Mouse (Mus musculus) MEL (cell line): ENCODE measurements around the gene Tcl1b1. TPM values are rescaled to one million over a fixed set of nuclear protein-coding genes. Genes with fewer than 3 reads are reported as not detected.
"Not testable (repeated sequence)": the region's sequence is repeated elsewhere in the genome, so short reads cannot be mapped to it uniquely, and the experiment has no call there.

Source experiments
- DNase-seq: peaks from one replicate; pipeline ENCODE4 v3.0.0; 2011; ENCODE audit warnings: low read depth, low spot score
- H3K27ac ChIP-seq: 2 replicates; pipeline ENCODE4 v1.5.1; 2012; ENCODE audit warnings: low read depth, mild to moderate bottlenecking, control low read depth, low read length, moderate library complexity; ENCODE audit not compliant: control insufficient read depth
- H3K27me3 ChIP-seq, 2 experiments: fragments of 150-350 bp in 1 of 2; sonication (generic) in 1 of 2; 2 replicates each; pipeline ENCODE4 v1.6.1; 2012; ENCODE audit warnings: low read length in 2 of 2, mild to moderate bottlenecking in 2 of 2, improper control_type of control experiment in 1 of 2, moderate library complexity in 1 of 2; ENCODE audit not compliant: insufficient read depth in 2 of 2, control insufficient read depth in 1 of 2
- H3K36me3 ChIP-seq, 2 experiments: 2 replicates each; pipeline ENCODE4 v1.6.1; 2012 to 2014; ENCODE audit warnings: low read length in 2 of 2, improper control_type of control experiment in 1 of 2, inconsistent platforms in 1 of 2, mild to moderate bottlenecking in 1 of 2; ENCODE audit not compliant: insufficient read depth in 2 of 2, control insufficient read depth in 1 of 2
- H3K4me1 ChIP-seq, 2 experiments: fragments of 150-350 bp in 1 of 2; sonication (generic) in 1 of 2; 2 replicates each; pipeline ENCODE4 v1.6.1; 2012; ENCODE audit warnings: low read length in 2 of 2, improper control_type of control experiment in 1 of 2, mild to moderate bottlenecking in 1 of 2; ENCODE audit not compliant: insufficient read depth in 2 of 2, control insufficient read depth in 1 of 2
- H3K4me3 ChIP-seq, 2 experiments: fragments of 150-350 bp in 1 of 2; sonication (generic) in 1 of 2; 2 replicates each; pipeline ENCODE4 v1.5.1; 2012; ENCODE audit warnings: low read depth in 2 of 2, low read length in 2 of 2, mild to moderate bottlenecking in 2 of 2, moderate library complexity in 2 of 2, control low read depth in 1 of 2, improper control_type of control experiment in 1 of 2; ENCODE audit not compliant: control insufficient read depth in 1 of 2, insufficient read depth in 1 of 2
- H3K79me2 ChIP-seq: 2 replicates; pipeline ENCODE4 v1.6.1; 2012; ENCODE audit warnings: mild to moderate bottlenecking, low read length, moderate library complexity; ENCODE audit not compliant: control insufficient read depth, poor library complexity, insufficient read depth
- H3K9ac ChIP-seq: 2 replicates; pipeline ENCODE4 v1.6.1; 2012; ENCODE audit warnings: low read depth, mild to moderate bottlenecking, control low read depth, low read length, moderate library complexity; ENCODE audit not compliant: control insufficient read depth, poor library complexity, severe bottlenecking
- H3K9me3 ChIP-seq: fragments of 150-350 bp; sonication (generic); replicated peaks from 2 replicates; pipeline ENCODE4 v1.6.1; 2012; ENCODE audit warnings: mild to moderate bottlenecking, low read length, improper control_type of control experiment, moderate library complexity; ENCODE audit not compliant: insufficient read depth
- BHLHE40 ChIP-seq: IDR thresholded peaks from 2 replicates; pipeline ENCODE4 v1.6.1; 2012; ENCODE audit warnings: low read depth, mild to moderate bottlenecking, inconsistent platforms, low read length, improper control_type of control experiment, borderline replicate concordance
- CTCF ChIP-seq, 3 experiments: IDR thresholded peaks in 2 of 3; conservative IDR thresholded peaks in 1 of 3; 2 replicates each; pipeline ENCODE4 v1.5.1; 2011 to 2012; ENCODE audit warnings: low read length in 3 of 3, low read depth in 2 of 3, mild to moderate bottlenecking in 2 of 3, improper control_type of control experiment in 1 of 3, inconsistent platforms in 1 of 3, mixed read lengths in 1 of 3, moderate library complexity in 1 of 3; ENCODE audit not compliant: control insufficient read depth in 1 of 3, insufficient read depth in 1 of 3, poor library complexity in 1 of 3, severe bottlenecking in 1 of 3
- E2F4 ChIP-seq: IDR thresholded peaks from 2 replicates; pipeline ENCODE4 v1.6.1; 2011; ENCODE audit warnings: low read depth, low read length, improper control_type of control experiment, borderline replicate concordance
- GABPA ChIP-seq: IDR thresholded peaks from 2 replicates; pipeline ENCODE4 v1.6.1; 2012; ENCODE audit warnings: low read depth, mild to moderate bottlenecking, inconsistent platforms, low read length, improper control_type of control experiment, moderate library complexity
- GATA1 ChIP-seq: IDR thresholded peaks from 2 replicates; pipeline ENCODE4 v1.6.1; 2011; ENCODE audit warnings: low read depth, low read length, improper control_type of control experiment
- HCFC1 ChIP-seq: IDR thresholded peaks from 2 replicates; pipeline ENCODE4 v1.6.1; 2012; ENCODE audit warnings: low read depth, mild to moderate bottlenecking, inconsistent platforms, low read length, improper control_type of control experiment, moderate library complexity
- MAFK ChIP-seq: IDR thresholded peaks from 2 replicates; pipeline ENCODE4 v1.6.1; 2011; ENCODE audit warnings: low read depth, mild to moderate bottlenecking, low read length, improper control_type of control experiment, borderline replicate concordance
- MAZ ChIP-seq: IDR thresholded peaks from 2 replicates; pipeline ENCODE4 v1.6.1; 2012; ENCODE audit warnings: low read depth, mild to moderate bottlenecking, inconsistent platforms, low read length, improper control_type of control experiment
- NRF1 ChIP-seq: IDR thresholded peaks from 2 replicates; pipeline ENCODE4 v1.6.1; 2014; ENCODE audit warnings: low read depth, mild to moderate bottlenecking, inconsistent platforms, low read length, improper control_type of control experiment, moderate library complexity; ENCODE audit not compliant: poor library complexity, insufficient read depth, severe bottlenecking
- POLR2AphosphoS2 ChIP-seq: IDR thresholded peaks from 2 replicates; pipeline ENCODE4 v1.6.1; 2011; ENCODE audit warnings: low read length, improper control_type of control experiment
- RCOR1 ChIP-seq: IDR thresholded peaks from 2 replicates; pipeline ENCODE4 v1.6.1; 2012; ENCODE audit warnings: low read depth, mild to moderate bottlenecking, inconsistent platforms, low read length, improper control_type of control experiment
- SIN3A ChIP-seq: IDR thresholded peaks from 2 replicates; pipeline ENCODE4 v1.6.1; 2012; ENCODE audit warnings: low read length, improper control_type of control experiment, inconsistent platforms
- TBP ChIP-seq: IDR thresholded peaks from 2 replicates; pipeline ENCODE4 v1.8.0; 2011; ENCODE audit warnings: low read depth, low read length, improper control_type of control experiment
- ZMIZ1 ChIP-seq: IDR thresholded peaks from 2 replicates; pipeline ENCODE4 v1.6.1; 2012; ENCODE audit warnings: low read depth, mild to moderate bottlenecking, inconsistent platforms, low read length, improper control_type of control experiment, moderate library complexity
- polyA plus RNA-seq, 2 experiments: library from polyadenylated mRNA; stranded (reverse) in 1 of 2; unstranded in 1 of 2; fragments of >175 nt in 1 of 2; fragments of >200 nt in 1 of 2; gene quantifications; 2 replicates each; pipeline versions ENCODE4 v1.2.1 to v1.2.4; 2012; ENCODE audit warnings: low replicate concordance in 2 of 2, low read depth in 1 of 2; ENCODE audit not compliant: insufficient read length in 2 of 2, insufficient read depth in 1 of 2, missing spikeins in 1 of 2
- total RNA-seq: library from RNA; depleted of rRNA; stranded (reverse); fragments of 300-350 nt; gene quantifications from 2 replicates; pipeline ENCODE4 v1.2.3, GENCODE M21; 2012

Gene Tcl1b1
- total and polyA plus RNA-seq, 3 experiments: not detected

DNA sequence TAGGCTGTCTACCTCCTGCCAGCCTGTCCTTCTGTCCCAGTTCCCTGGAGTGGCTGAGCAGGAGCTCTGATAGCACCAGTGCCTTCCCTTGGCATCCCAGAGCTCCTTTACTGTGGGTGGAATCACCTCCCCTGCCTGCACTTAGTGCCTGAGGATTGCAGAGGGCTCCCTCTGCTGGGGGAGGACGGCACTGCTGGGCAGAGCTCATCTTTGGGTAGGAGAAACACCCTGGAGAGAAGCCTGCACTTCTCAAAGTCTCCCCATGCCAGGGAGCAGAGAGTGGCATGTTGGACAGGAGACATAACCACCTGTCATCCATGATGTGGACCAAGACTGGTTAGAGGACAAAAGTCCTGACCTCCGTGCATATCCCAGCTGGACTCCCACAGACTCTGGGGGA is 29.5 kb downstream of the Tcl1b1 start:
- not testable (repeated sequence) for DNase-seq, H3K79me2 ChIP-seq, H3K27me3 ChIP-seq, H3K9ac ChIP-seq, H3K36me3 ChIP-seq, H3K4me3 ChIP-seq, H3K27ac ChIP-seq, H3K4me1 ChIP-seq, H3K9me3 ChIP-seq
- 0 out of 6 replicates have a peak, but pooled peaks of 1 of the 3 experiments have one; percentile 12 for TF ChIP-seq CTCF (IDR thresholded peaks at IDR 0.05 in 2 of 3, conservative IDR thresholded peaks at IDR 0.05 in 1 of 3; ENCODE audit: control insufficient read depth in 1 of 3, insufficient read depth in 1 of 3, low read depth in 2 of 3, low read length in 3 of 3, poor library complexity in 1 of 3, severe bottlenecking in 1 of 3)

DNA sequence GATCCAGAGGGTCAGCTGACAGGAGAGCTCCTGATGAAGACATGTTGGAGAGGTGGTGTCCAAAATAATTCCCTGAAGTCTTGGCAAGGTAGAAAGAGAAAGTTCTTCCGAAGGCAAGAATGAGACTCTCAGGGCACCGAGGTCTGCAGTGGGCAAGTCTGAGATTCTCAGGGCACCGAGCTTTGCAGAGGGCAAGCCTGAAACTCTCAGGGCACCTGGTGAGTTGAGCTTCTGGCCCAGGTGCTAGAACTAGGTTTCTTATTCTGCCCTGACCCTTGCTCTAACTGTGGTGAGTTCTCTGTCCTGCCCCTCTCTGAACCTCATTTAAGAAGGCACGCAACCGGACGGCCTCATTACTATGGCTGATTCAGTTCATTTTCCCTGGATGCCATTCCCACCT is 31.3 kb downstream of the Tcl1b1 start, which contains the start of gene Tcl1b3:
Gene Tcl1b3, plus strand, starts transcription at position 301 of the 400 bp plus-strand sequence.
- not testable (repeated sequence) for H3K9ac ChIP-seq, H3K4me1 ChIP-seq, H3K27me3 ChIP-seq, DNase-seq, H3K4me3 ChIP-seq, H3K36me3 ChIP-seq, H3K27ac ChIP-seq, H3K9me3 ChIP-seq, H3K79me2 ChIP-seq

DNA sequence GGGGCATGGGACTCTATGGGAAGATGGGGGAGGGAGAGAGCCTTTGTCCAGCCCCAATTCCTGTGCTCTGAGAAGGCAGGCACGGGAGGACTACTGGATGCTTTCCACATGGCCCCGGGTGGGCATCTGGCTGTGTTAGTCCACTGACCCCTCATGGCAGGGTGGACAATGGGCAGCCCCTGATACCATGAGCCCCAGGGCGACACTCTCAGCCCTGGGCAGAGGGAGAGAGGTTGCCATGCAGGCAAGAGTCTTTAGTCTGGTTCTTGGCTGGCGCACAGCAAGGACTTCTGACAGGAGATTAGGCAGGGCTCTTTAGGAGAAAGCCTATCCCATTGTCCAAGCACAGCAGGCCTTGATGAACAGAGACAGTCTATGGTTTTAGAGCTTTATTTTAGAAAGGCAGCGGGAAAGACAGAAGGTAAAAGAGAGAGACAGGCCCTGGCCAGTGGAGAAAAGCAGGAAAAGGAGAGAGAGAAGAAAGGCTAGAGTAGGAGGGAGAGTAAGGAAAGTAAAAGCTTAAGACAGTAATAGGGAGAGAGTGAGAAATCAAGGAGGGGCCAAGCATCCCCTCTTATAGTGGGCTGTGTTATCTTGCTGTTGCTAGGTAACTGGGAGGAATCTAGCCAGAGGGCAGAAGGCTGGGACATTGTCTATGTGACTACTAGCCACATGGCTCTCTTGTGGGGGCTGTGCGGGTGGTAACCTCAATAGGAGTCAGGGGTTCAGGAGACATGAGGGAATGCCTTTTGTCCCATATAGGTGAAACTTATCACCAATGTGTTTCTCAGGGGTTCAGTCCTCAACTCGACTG is 40.4 kb downstream of the Tcl1b1 start:
- not testable (repeated sequence) for H3K27ac ChIP-seq, H3K4me3 ChIP-seq, DNase-seq, H3K9me3 ChIP-seq, H3K9ac ChIP-seq, H3K36me3 ChIP-seq, H3K4me1 ChIP-seq, H3K27me3 ChIP-seq, H3K79me2 ChIP-seq

DNA sequence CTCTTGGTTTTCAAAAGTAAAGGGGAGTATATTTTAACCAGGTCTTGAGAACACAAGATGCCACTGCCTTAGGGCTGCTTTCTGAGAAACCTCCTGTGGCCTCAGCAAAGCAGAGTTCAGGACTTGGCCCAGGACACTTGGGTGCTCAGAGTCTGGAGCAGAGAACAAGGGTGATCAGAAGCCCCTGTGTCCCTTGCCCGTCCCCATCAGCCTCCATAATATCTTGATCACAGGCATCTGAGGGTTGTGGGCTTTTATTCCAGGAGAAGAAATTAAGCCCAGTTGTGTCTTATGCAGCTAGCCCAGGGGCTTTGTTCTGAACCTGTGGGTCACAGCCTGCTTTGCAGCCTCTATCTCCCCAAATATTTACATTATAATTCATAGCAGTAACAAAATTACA is 42.2 kb downstream of the Tcl1b1 start, which contains the start of gene Tcl1b4:
Gene Tcl1b4, plus strand, starts transcription at position 301 of the 400 bp plus-strand sequence.
- H3K36me3 ChIP-seq, H3K27ac ChIP-seq, H3K4me3 ChIP-seq, H3K4me1 ChIP-seq, H3K79me2 ChIP-seq, DNase-seq, H3K9me3 ChIP-seq, H3K27me3 ChIP-seq, H3K9ac ChIP-seq: not testable (repeated sequence)

DNA sequence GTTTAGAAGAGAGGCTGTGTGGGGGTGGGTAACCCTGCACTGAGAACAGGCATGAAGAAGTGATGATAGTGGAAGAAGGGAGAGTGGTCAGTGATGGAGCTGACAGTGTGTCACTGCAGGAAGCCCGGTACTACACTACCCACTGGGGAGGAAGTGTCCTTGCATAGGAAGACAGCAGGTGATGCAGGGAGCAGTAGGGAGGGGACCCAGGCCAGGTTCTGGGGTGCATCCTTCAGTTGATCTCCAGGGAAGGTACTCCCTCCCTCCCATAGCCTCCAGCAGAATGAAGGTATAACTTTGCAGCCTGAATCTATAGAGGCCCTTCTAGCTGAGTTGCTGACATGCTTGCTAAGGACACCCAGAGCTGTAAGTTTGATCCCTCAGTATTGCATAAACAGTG is 47.6 kb downstream of the Tcl1b1 start:
- H3K9ac ChIP-seq: no peak overlapping the region
- H3K4me3 ChIP-seq: no peak overlapping the region
- no peaks in the 10 kb centered on the region for H3K79me2 ChIP-seq
- H3K27ac ChIP-seq: no peak overlapping the region
- H3K36me3 ChIP-seq: no peaks in the 10 kb centered on the region
- H3K27me3 ChIP-seq: no peaks in the 10 kb centered on the region
- no peak for DNase-seq
- no peaks in the 10 kb centered on the region for H3K4me1 ChIP-seq
- H3K9me3 ChIP-seq: no peaks in the 10 kb centered on the region
- no peak for TF ChIP-seq GATA1
- TF ChIP-seq RCOR1: no peak
- no peak for TF ChIP-seq GABPA
- no peak for TF ChIP-seq TBP
- no peak for TF ChIP-seq ZMIZ1
- no peak for TF ChIP-seq HCFC1
- TF ChIP-seq E2F4: no peak
- TF ChIP-seq POLR2AphosphoS2: no peak
- no peak for TF ChIP-seq SIN3A
- TF ChIP-seq MAZ: no peak
- TF ChIP-seq NRF1: no peak
- TF ChIP-seq MAFK: no peak
- TF ChIP-seq BHLHE40: no peak
